Mouse (Mus musculus) liver, embryonic 14.5 days (tissue): ENCODE results near the gene Dnmt3a. TPM values are rescaled to one million over a fixed set of nuclear protein-coding genes. Genes with fewer than 3 reads are reported as not detected.
"Not testable (repeated sequence)": the region's sequence is repeated elsewhere in the genome, so short reads cannot be mapped to it uniquely, and the experiment has no call there.

Experiments
- ATAC-seq: fragments of 200-750 bp; cut with Nextera tagmentation; 2 replicates; pipeline ENCODE4 v1.8.0; 2017; ENCODE audit warnings: moderate number of reproducible peaks, mild to moderate bottlenecking, moderate library complexity; ENCODE audit not compliant: insufficient read depth
- DNase-seq, 3 experiments: peaks; one replicate each; pipeline ENCODE4 v3.0.0-alpha.2; 2012 to 2013; ENCODE audit warnings: low read depth in 3 of 3, low spot score in 3 of 3
- H3K27ac ChIP-seq: fragments of 300-500 bp; sonication (generic); 2 replicates; pipeline ENCODE4 v1.5.1; 2014; ENCODE audit warnings: moderate library complexity, mild to moderate bottlenecking, control low read depth, inconsistent platforms
- H3K27me3 ChIP-seq: fragments of 300-500 bp; sonication (generic); 2 replicates; pipeline ENCODE4 v1.6.1; 2014; ENCODE audit warnings: mild to moderate bottlenecking, low read length, moderate library complexity; ENCODE audit not compliant: control insufficient read depth, insufficient read depth
- H3K36me3 ChIP-seq: fragments of 300-500 bp; sonication (generic); replicated peaks from 2 replicates; pipeline ENCODE4 v1.6.1; 2014; ENCODE audit warnings: low read depth; ENCODE audit not compliant: control insufficient read depth, insufficient read depth
- H3K4me1 ChIP-seq, 2 experiments: fragments of 200-500 bp in 1 of 2; fragments of 300-500 bp in 1 of 2; sonication (generic) in 1 of 2; replicated peaks; 2 replicates each; pipeline ENCODE4 v1.6.1; 2012 to 2014; ENCODE audit warnings: antibody characterized with exemption in 1 of 2, inconsistent platforms in 1 of 2, low read length in 1 of 2; ENCODE audit not compliant: control insufficient read depth in 2 of 2, insufficient read depth in 2 of 2
- H3K4me2 ChIP-seq: fragments of 300-500 bp; sonication (generic); 2 replicates; pipeline ENCODE4 v1.6.1; 2014; ENCODE audit warnings: low read depth, mild to moderate bottlenecking, control low read depth, moderate library complexity
- H3K4me3 ChIP-seq, 2 experiments: fragments of 200-500 bp in 1 of 2; fragments of 300-500 bp in 1 of 2; sonication (generic) in 1 of 2; 2 replicates each; pipeline ENCODE4 v1.5.1; 2012 to 2014; ENCODE audit warnings: low read depth in 2 of 2, low read length in 2 of 2, mild to moderate bottlenecking in 2 of 2, control low read depth in 1 of 2, inconsistent platforms in 1 of 2, moderate library complexity in 1 of 2; ENCODE audit not compliant: insufficient read depth in 1 of 2
- H3K9ac ChIP-seq: fragments of 300-500 bp; sonication (generic); replicated peaks from 2 replicates; pipeline ENCODE4 v1.6.1; 2014; ENCODE audit warnings: mild to moderate bottlenecking, control low read depth, moderate library complexity
- H3K9me3 ChIP-seq: fragments of 300-500 bp; sonication (generic); 2 replicates; pipeline ENCODE4 v1.6.1; 2016; ENCODE audit warnings: low read length, mixed read lengths; ENCODE audit not compliant: control insufficient read depth
- CTCF ChIP-seq: IDR thresholded peaks from 2 replicates; pipeline ENCODE4 v1.5.1; 2016; ENCODE audit warnings: antibody characterized with exemption, low read depth, control low read depth
- EP300 ChIP-seq: IDR thresholded peaks from 2 replicates; pipeline ENCODE4 v1.6.1; 2016; ENCODE audit warnings: antibody characterized with exemption, low read depth
- WGBS: fragments of 180-500 bp; shearing (Covaris S2); extraction: QIAGEN DNeasy Blood & Tissue Kit; methylation state at CpG from one replicate; pipeline ENCODE4 v1.1.7; 2014; ENCODE audit not compliant: insufficient replicate concordance; 5-methylcytosine and 5-hydroxymethylcytosine counted together
- polyA plus RNA-seq, 2 experiments: library from polyadenylated mRNA; depleted of rRNA in 1 of 2; stranded (reverse) in 1 of 2; unstranded in 1 of 2; fragments of >200 nt; fragmentation: Nextera tagmentation in 1 of 2; extraction: Ambion mirVana in 1 of 2; gene quantifications; 2 replicates each; pipeline versions ENCODE4 v1.2.1 to v1.2.3; 2012 to 2014

The Dnmt3a gene
- polyA plus RNA-seq, 2 experiments = 5.3 to 12.8 TPM

GRCm38 (mm10) chr12:3919423-3919822, 113.6 kb downstream of the Dnmt3a start:
- ATAC-seq = peak; percentile 67
- no peaks in the 10 kb centered on the region for H3K9me3 ChIP-seq
- no peaks in the 10 kb centered on the region for H3K27me3 ChIP-seq
- no peaks in the 10 kb centered on the region for H3K36me3 ChIP-seq
- no peak overlapping the region for H3K4me2 ChIP-seq
- H3K27ac ChIP-seq = no peak overlapping the region
- 55% methylated on average over 3 of the region's 3 CpGs for WGBS
- H3K4me3 ChIP-seq = no peak overlapping the region
- peaks cover 0 to 2% of the 10 kb centered on the region in 2 experiments; a peak in 1 of 4 replicates for H3K4me1 ChIP-seq
- no peak for TF ChIP-seq CTCF
- TF ChIP-seq EP300 = no peak
- H3K9ac ChIP-seq = no peak overlapping the region
- DNase-seq = no peak

- Histone ChIP-seq H3K4me1 (no peaks in the 10 kb centered on the region), H3K9ac (no peak overlapping the region), H3K27ac (no peak overlapping the region), H3K36me3 (no peaks in the 10 kb centered on the region), H3K4me2 (no peak overlapping the region), H3K9me3 (no peaks in the 10 kb centered on the region), H3K27me3 (no peaks in the 10 kb centered on the region), H3K4me3 (no peak overlapping the region)
- 0% methylated on average over 1 of the region's 1 CpGs for WGBS
- ATAC-seq (no peak), DNase-seq (peak in 2 of 3 experiments; percentile 13 to 17)
- TF ChIP-seq CTCF (peak; percentile 71), EP300 (no peak)
These were observed 120.3 kb downstream of the Dnmt3a start for GRCm38 (mm10) chr12:3926127-3926526.

GRCm38 (mm10) chr12:3928841-3929240, 123.0 kb downstream of the Dnmt3a start:
- no peaks in the 10 kb centered on the region for H3K36me3 ChIP-seq
- ATAC-seq = no peak
- WGBS = 66% methylated on average over 3 of the region's 3 CpGs

GRCm38 (mm10) chr12:3930090-3930865, 124.5 kb downstream of the Dnmt3a start:
- ATAC-seq, H3K4me3 ChIP-seq, H3K36me3 ChIP-seq, H3K9ac ChIP-seq, H3K9me3 ChIP-seq, H3K27me3 ChIP-seq, DNase-seq, H3K4me2 ChIP-seq, H3K27ac ChIP-seq, H3K4me1 ChIP-seq: not testable (repeated sequence)
- 75% methylated on average over 32 of the region's 47 CpGs for WGBS

More at GRCm38 (mm10) chr12:3928841-3929240, 123.0 kb downstream of the Dnmt3a start:
- TF ChIP-seq CTCF (no peak), EP300 (no peak)
- Histone ChIP-seq H3K4me3 (no peak overlapping the region), H3K9me3 (no peaks in the 10 kb centered on the region), H3K27me3 (no peaks in the 10 kb centered on the region), H3K4me1 (no peaks in the 10 kb centered on the region), H3K27ac (no peak overlapping the region), H3K9ac (no peak overlapping the region), H3K4me2 (no peak overlapping the region)
- no peak for DNase-seq

GRCm38 (mm10) chr12:3942026-3942425, 136.2 kb downstream of the Dnmt3a start:
- WGBS = 47% methylated on average over 11 of the region's 11 CpGs
- DNase-seq = no peak
- Histone ChIP-seq H3K4me2 (no peak overlapping the region), H3K9ac (no peak overlapping the region), H3K9me3 (no peaks in the 10 kb centered on the region), H3K4me1 (no peaks in the 10 kb centered on the region), H3K27ac (no peak overlapping the region), H3K4me3 (no peak overlapping the region), H3K36me3 (no peaks in the 10 kb centered on the region), H3K27me3 (no peaks in the 10 kb centered on the region)
- no peak for ATAC-seq
- TF ChIP-seq CTCF (no peak), EP300 (no peak)
